Mouse (Mus musculus) embryonic fibroblast, embryonic 13.5 days (primary cell): ENCODE measurements around the gene Lmtk2. TPM values are rescaled to one million over a fixed set of nuclear protein-coding genes. Genes with fewer than 3 reads are reported as not detected.

Experiments used
- H3K27ac ChIP-seq: 2 replicates; pipeline ENCODE4 v1.5.1; 2012; ENCODE audit warnings: low read length, control low read depth, inconsistent platforms; ENCODE audit not compliant: insufficient read depth
- H3K4me1 ChIP-seq: 2 replicates; pipeline ENCODE4 v1.6.1; 2011; ENCODE audit warnings: low read length; ENCODE audit not compliant: control insufficient read depth, insufficient read depth
- H3K4me3 ChIP-seq: 2 replicates; pipeline ENCODE4 v1.5.1; 2011; ENCODE audit warnings: mild to moderate bottlenecking, control low read depth, low read length; ENCODE audit not compliant: insufficient read depth
- CTCF ChIP-seq: IDR thresholded peaks from 2 replicates; pipeline ENCODE4 v1.5.1; 2011; ENCODE audit warnings: mild to moderate bottlenecking, control low read depth, low read length, moderate library complexity, borderline replicate concordance; ENCODE audit not compliant: insufficient read depth
- POLR2A ChIP-seq: IDR thresholded peaks from 2 replicates; pipeline ENCODE4 v1.6.1; 2011; ENCODE audit warnings: low read depth, mild to moderate bottlenecking, control low read depth, low read length, moderate library complexity
- polyA plus RNA-seq: library from polyadenylated mRNA; stranded (reverse); fragments of >200 nt; gene quantifications from 2 replicates; pipeline ENCODE4 v1.2.4, GENCODE M21; 2011; ENCODE audit warnings: low read depth; ENCODE audit not compliant: missing spikeins, insufficient read length

The Lmtk2 gene
- polyA plus RNA-seq, 1 experiment, result 10.4 TPM

GRCm38 (mm10) chr5:144165756-144166155 lies 65.5 kb downstream of the Lmtk2 start:
- Histone ChIP-seq H3K4me3 (no peak overlapping the region), H3K4me1 (no peaks in the 10 kb centered on the region), H3K27ac (no peak overlapping the region)
- TF ChIP-seq CTCF (no peak), POLR2A (no peak)

DNA sequence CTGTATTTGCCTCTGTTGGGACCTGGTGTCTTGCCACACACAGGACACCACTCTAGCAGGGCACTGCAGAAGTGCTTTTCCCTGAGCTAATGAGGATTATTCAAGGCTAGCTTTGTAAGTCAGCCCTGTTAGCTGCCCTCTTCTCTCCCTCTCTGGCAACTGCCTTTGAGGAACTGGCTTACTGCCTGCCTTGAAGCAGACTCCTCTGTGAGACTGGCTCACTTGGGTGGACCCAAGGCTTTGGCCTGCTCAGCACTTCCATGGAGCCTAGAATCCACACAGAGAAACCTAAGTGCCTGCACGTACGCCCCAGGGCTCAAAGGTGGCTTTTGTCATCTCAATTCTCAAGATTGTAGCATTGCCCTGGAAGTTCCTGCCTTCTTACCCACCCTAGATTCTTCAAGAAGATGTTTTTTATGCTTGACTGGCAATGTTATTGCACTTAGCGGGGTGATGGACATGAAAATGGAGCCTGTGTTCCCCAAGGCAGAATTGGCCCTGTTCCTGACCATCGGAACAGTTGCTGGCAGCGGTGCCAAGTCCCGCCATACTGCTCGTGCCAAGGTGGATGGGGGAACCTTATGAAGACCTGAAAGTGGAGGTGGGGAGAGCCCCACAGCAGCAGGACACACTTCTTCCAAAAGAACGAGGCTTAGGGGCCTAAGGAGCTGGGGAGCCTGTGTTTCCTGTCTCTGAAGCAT lies 69.2 kb downstream of the Lmtk2 start:
- H3K4me3 ChIP-seq, result no peak overlapping the region
- H3K27ac ChIP-seq, result no peak overlapping the region

DNA sequence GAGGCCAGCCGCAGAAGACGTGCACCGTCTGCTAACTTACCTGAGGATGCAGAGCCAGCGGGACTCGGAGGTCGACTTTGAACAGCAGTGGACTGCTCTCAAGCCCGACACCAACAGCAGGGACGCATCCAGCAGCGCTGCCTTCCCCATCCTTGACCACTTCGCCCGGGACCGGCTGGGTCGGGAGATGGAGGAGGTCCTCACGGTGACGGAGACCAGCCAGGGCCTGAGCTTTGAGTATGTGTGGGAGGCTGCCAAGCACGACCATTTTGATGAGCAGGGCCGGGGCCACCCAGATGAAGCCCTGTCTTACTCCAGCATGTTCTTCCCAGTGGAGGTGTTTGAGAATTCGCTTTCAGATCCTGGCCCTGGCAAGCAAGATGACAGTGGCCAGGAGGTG lies 73.4 kb downstream of the Lmtk2 start:
- TF ChIP-seq CTCF (no peak), POLR2A (no peak)
- H3K27ac ChIP-seq, result no peak overlapping the region
- H3K4me3 ChIP-seq, result no peak overlapping the region
- no peaks in the 10 kb centered on the region for H3K4me1 ChIP-seq

More for the DNA sequence above, 69.2 kb downstream of the Lmtk2 start:
- no peak for TF ChIP-seq CTCF
- no peak for TF ChIP-seq POLR2A
- no peaks in the 10 kb centered on the region for H3K4me1 ChIP-seq

GRCm38 (mm10) chr5:144178216-144178615 lies 78.0 kb downstream of the Lmtk2 start:
- Histone ChIP-seq H3K4me1 (no peaks in the 10 kb centered on the region), H3K4me3 (no peak overlapping the region), H3K27ac (no peak overlapping the region)
- TF ChIP-seq CTCF (no peak), POLR2A (no peak)

DNA sequence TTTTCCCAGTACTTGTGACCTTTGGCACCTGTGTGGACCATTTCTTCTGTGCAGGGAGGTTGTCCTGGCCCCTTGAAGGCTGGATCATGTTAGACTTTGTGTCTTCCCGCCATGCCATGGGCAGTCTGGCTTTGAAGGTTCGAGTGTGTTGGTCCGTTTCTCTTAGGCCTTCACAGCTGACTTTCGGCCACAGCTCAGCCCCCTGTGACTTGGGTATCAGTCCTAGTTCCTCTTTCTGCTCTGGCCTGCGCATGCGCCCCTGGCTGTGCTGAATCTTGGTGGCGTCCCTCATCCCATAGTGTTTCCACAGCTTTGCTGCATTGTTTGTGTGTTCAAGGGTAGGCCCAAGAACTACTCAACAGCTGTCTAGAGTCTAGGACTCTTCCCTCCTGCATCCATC lies 81.0 kb downstream of the Lmtk2 start:
- Histone ChIP-seq H3K4me3 (no peak overlapping the region), H3K4me1 (no peaks in the 10 kb centered on the region), H3K27ac (no peak overlapping the region)
- no peak for TF ChIP-seq POLR2A
- TF ChIP-seq CTCF, result no peak

DNA sequence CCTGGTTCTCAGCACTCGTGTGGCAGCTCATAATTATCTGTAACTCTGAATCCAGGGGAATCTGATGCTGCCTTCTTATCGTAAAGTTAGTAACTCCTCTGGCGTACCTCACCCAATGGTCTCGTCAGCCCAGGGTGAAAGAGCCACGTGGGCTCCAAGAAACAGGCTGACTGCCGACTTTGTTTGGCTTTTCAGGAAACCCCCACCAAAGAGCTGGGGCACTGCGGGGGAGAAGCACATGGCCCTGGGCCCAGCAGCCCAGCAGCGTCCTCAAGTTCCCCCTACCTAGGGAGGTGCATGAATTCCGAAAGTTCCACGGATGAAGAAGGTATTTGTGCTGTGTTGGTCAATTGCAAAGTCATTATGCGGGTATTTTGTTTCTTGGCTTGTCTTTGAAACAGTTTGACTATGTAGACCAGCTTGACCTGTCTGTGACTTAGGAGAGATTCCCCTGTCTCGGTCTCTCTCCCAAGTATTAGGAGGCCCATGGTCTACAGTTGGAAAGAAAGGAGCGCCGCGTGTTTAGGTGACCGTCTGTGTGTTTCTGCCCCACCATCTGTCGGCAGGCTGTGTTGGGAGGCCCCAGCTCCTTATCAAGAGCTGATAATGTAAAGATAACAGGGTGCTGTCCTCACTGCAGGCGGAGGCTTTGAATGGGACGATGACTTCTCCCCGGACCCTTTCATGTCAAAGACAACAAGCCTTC lies 82.5 kb downstream of the Lmtk2 start:
- TF ChIP-seq POLR2A (no peak), CTCF (no peak)
- Histone ChIP-seq H3K4me3 (no peak overlapping the region), H3K27ac (no peak overlapping the region), H3K4me1 (no peaks in the 10 kb centered on the region)

DNA sequence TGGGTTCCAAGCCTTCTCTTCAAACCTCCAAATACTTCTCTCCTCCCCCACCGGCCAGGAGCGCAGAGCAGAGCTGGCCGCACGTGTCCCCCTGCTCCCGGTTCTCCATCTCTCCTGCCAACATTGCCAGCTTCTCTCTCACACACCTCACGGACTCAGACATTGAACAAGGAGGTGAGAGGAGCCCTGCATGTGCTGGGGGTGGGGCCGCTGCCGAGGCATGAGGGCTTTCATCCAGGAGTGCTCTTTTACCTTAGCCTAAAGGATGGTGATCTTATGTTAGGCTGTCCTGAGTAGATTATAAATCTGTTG lies 83.0 kb downstream of the Lmtk2 start:
- no peak overlapping the region for H3K4me3 ChIP-seq
- TF ChIP-seq POLR2A (no peak), CTCF (no peak)
- no peak overlapping the region for H3K27ac ChIP-seq
- no peaks in the 10 kb centered on the region for H3K4me1 ChIP-seq

GRCm38 (mm10) chr5:144183647-144184335 lies 83.6 kb downstream of the Lmtk2 start:
- Histone ChIP-seq H3K4me1 (no peaks in the 10 kb centered on the region), H3K27ac (no peak overlapping the region), H3K4me3 (no peak overlapping the region)
- TF ChIP-seq POLR2A (no peak), CTCF (no peak)

DNA sequence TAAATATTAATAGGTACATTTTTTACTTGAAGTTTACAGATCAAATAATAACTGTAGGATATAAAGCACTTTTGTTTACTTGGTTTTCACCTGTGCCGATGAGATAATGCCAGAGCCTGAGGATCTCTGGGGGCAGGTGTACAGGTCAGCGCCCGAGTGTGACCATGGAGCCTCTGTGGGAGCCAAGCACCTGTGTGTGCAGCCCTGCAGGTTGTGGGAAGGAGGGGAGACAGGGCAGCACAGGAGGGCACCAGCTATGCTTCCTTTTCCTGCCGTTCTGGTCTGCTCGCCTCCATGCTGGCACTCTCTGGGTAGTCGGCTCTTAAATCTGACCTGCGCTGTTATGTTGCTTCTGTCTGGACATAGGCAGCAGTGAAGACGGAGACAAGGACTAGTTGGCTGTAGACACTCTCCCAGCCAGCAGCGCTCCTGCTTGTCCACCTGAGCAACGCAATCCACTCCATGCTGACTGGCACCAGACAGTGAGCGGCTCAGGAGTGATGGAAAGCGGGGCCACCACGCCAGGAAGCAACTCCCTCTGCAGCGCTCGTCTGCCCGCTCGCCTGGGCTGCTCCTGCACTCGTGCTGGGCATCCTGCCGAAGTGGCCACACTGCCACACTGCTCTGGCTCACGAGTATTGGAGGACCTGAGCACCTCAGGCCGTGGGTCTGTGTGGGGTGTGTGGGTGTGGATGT lies 84.3 kb downstream of the Lmtk2 start:
- no peaks in the 10 kb centered on the region for H3K4me1 ChIP-seq
- TF ChIP-seq CTCF (no peak), POLR2A (no peak)
- H3K4me3 ChIP-seq, result no peak overlapping the region
- H3K27ac ChIP-seq, result no peak overlapping the region

DNA sequence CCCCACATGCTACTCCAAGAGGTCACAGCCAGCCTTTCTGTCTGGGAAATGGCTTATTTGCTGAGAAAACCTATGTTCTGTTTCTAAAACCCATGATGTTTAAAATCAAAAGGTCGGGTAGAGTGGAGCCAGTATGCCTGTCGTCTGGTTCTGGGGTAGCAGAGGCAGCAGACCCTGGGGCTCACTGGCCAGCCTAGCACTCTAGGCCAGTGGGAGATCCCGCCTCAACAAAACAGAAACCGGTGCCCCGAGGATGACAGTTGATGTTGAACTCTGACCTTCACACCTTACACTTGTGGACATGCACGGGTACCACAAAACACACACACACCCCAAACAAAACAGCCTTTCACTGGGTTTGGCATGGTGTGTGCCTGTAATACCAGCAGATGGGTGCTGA lies 88.2 kb downstream of the Lmtk2 start:
- Histone ChIP-seq H3K4me3 (no peak overlapping the region), H3K27ac (no peak overlapping the region), H3K4me1 (no peaks in the 10 kb centered on the region)
- TF ChIP-seq POLR2A, result no peak
- TF ChIP-seq CTCF, result no peak
